Mouse (Mus musculus) liver, adult 10 weeks (tissue): ENCODE results near the gene Vmn1r8. TPM values are rescaled to one million over a fixed set of nuclear protein-coding genes. Genes with fewer than 3 reads are reported as not detected.

ENCODE experiments used
- polyA plus RNA-seq: library from polyadenylated mRNA; stranded (reverse); fragments of 350-450 nt; fragmentation: Illumina TruSeq; extraction: RNeasy Lipid Tissue Mini Kit (QIAGEN cat#74804); gene quantifications from one replicate; pipeline ENCODE4 v1.2.3, GENCODE M21; 2014; ENCODE audit warnings: low read depth, low replicate concordance

The Vmn1r8 gene
- not detected for polyA plus RNA-seq

DNA sequence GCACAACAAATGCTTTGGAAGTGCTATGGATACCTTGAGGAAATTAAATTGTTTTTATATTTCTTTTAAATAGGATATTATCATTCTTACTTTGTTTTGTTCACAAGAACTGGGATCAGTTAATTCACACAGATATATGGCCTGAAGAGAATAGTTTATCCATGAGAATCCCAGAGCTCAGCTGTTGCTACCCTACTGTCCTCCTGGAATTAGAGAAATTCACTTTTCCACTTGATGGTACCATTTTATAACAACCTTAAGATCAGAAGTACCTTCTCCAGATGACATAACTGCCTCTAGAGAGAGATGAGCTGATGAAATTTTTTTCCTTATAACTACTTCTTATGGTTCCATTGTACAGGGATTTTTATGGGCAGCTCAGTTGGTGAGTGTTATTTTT is at the start of gene Vmn1r8:
Gene Vmn1r8, plus strand, starts transcription at position 301 of the 400 bp plus-strand sequence.

DNA sequence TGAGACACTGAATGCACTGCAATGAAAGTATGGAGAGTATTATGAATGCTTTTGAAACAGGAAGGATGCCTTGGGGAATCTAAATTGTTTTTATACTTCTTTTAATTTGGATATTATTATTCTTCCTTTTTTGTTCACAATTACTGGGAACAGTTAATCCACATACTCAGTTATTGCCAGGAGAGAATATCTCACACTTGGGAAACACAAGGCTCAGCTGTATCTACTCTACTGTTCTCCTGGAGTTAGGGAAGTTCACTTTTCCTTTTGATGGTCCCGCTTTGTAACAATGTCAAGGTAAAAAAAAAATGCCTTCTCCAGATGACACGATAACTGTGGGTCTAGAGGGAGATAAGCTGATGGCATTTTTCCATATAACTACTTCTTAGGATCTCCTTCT is 35.1 kb upstream of the Vmn1r8 start, which contains the start of gene Vmn1r6:
Gene Vmn1r6, plus strand, starts transcription at position 301 of the 400 bp plus-strand sequence.

DNA sequence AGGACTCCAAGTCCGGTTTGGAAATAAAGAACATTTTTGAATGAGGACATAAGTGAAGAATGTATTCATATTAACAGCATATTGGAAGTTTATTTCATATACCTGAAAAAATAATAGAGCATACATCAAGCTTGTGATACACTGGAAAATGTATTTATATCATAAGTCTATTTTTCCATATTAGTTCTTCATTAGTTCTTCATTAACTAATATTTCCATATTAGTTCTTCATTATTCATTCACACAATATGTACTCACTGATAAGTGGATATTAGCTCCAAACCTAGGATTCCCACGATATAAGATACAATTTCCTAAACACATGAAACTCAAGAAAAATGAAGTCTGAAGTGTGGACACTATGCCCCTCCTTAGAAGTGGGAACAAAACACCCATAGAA is 6.9 kb upstream of the Vmn1r8 start, which contains the start of gene Vmn1r7:
Gene Vmn1r7, minus strand, starts transcription at position 101 of the 400 bp plus-strand sequence.

DNA sequence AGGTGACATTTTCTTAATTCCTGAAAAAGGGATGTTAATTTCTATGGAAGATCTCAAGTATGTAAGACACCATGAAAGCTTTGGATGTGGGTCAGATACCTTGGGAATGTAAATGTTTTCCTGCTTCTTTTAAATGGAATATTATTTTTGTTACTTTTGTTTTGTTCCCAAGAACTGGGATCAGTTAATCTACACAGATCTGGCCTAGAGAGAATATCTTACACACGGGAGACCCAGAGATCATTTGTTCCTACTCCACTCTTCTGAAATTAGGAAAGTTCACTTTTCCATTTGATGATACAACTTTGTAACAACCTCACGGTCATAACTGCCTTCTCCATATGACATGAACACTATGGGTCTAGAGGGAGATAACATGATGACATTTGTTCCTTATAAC is 34.4 kb downstream of the Vmn1r8 start, which contains the start of gene Vmn1r9:
Gene Vmn1r9, plus strand, starts transcription at position 301 of the 400 bp plus-strand sequence.

Other genes with a start within 250 kb of the Vmn1r8 start
- gene Kbtbd2, start 234.5 kb upstream of the Vmn1r8 start, polyA plus RNA-seq = 21.0 TPM
- 18.3 TPM for gene Fkbp9, start 200.2 kb upstream of the Vmn1r8 start, polyA plus RNA-seq
- 65.5 TPM for gene Nt5c3, start 108.4 kb upstream of the Vmn1r8 start, polyA plus RNA-seq
- gene Vmn1r4, start 108.3 kb upstream of the Vmn1r8 start, polyA plus RNA-seq = 0.42 TPM
- not detected for gene Vmn1r5, start 62.0 kb upstream of the Vmn1r8 start, polyA plus RNA-seq
- not detected for gene Vmn1r6, start 35.0 kb upstream of the Vmn1r8 start, polyA plus RNA-seq
- gene Vmn1r7, start 7.0 kb upstream of the Vmn1r8 start, polyA plus RNA-seq = not detected
- gene Vmn1r9, start 34.5 kb downstream of the Vmn1r8 start, polyA plus RNA-seq = not detected
- not detected for gene Vmn1r10, start 77.2 kb downstream of the Vmn1r8 start, polyA plus RNA-seq
- gene Vmn1r11, start 101.2 kb downstream of the Vmn1r8 start, polyA plus RNA-seq = not detected
- gene Vmn1r12, start 124.6 kb downstream of the Vmn1r8 start, polyA plus RNA-seq = not detected
- gene Vmn1r13, start 171.0 kb downstream of the Vmn1r8 start, polyA plus RNA-seq = not detected
- not detected for gene Vmn1r14, start 199.4 kb downstream of the Vmn1r8 start, polyA plus RNA-seq
- not detected for gene Vmn1r15, start 225.7 kb downstream of the Vmn1r8 start, polyA plus RNA-seq